Mouse (Mus musculus) kidney, adult 9 months (tissue): ENCODE results near the gene Rnf157.
A peak's percentile ranks its signal among the peaks of the same experiment; 100 is the strongest.
"Not testable (repeated sequence)": the region's sequence is repeated elsewhere in the genome, so short reads cannot be mapped to it uniquely, and the experiment has no call there.

ENCODE experiments used
- DNase-seq: peaks from one replicate; pipeline ENCODE4 v3.0.0; 2022

Gene Rnf157

GRCm38 (mm10) chr11:116433356-116434286, 20.8 kb upstream of the Rnf157 start, which contains the start of gene Ubald2:
TSS of gene Ubald2 (plus strand) at chr11:116434094.
- peak; percentile 100 for DNase-seq

GRCm38 (mm10) chr11:116432593-116433355, 19.9 kb upstream of the Rnf157 start:
- DNase-seq: no peak

GRCm38 (mm10) chr11:116432127-116432526, 19.3 kb upstream of the Rnf157 start:
- no peak for DNase-seq

GRCm38 (mm10) chr11:116431428-116432077, 18.7 kb upstream of the Rnf157 start:
- DNase-seq: peak; percentile 77

- peak; percentile 64 for DNase-seq
Measured at GRCm38 (mm10) chr11:116430723-116431427, 18.0 kb upstream of the Rnf157 start.

- DNase-seq: no peak
Measured at GRCm38 (mm10) chr11:116429862-116430613, 17.2 kb upstream of the Rnf157 start.

GRCm38 (mm10) chr11:116428872-116429859, 16.3 kb upstream of the Rnf157 start:
- DNase-seq: peak; percentile 48

GRCm38 (mm10) chr11:116426852-116427575, 14.2 kb upstream of the Rnf157 start:
- DNase-seq: no peak

GRCm38 (mm10) chr11:116426328-116426727, 13.5 kb upstream of the Rnf157 start:
- not testable (repeated sequence) for DNase-seq

- DNase-seq: no peak
Measured at GRCm38 (mm10) chr11:116424621-116425407, 12.0 kb upstream of the Rnf157 start.

GRCm38 (mm10) chr11:116423782-116424620, 11.2 kb upstream of the Rnf157 start:
- DNase-seq: peak; percentile 44

GRCm38 (mm10) chr11:116423214-116423613, 10.4 kb upstream of the Rnf157 start:
- no peak for DNase-seq

- DNase-seq: no peak
Measured at GRCm38 (mm10) chr11:116422562-116422961, 9.7 kb upstream of the Rnf157 start.

GRCm38 (mm10) chr11:116421102-116421501, 8.3 kb upstream of the Rnf157 start:
- no peak for DNase-seq

- DNase-seq: no peak
Measured at GRCm38 (mm10) chr11:116418841-116419462, 6.1 kb upstream of the Rnf157 start.

- DNase-seq: no peak
Measured at GRCm38 (mm10) chr11:116418194-116418840, 5.5 kb upstream of the Rnf157 start.

GRCm38 (mm10) chr11:116417054-116417453, 4.2 kb upstream of the Rnf157 start:
- no peak for DNase-seq
